Mouse (Mus musculus): ENCODE measurements around the gene Gfm2. TPM values are rescaled to one million over a fixed set of nuclear protein-coding genes. Genes with fewer than 3 reads are reported as not detected.

Gene Gfm2
- polyA plus RNA-seq, 1 experiment from 2014 or later, result 35.2 TPM

DNA sequence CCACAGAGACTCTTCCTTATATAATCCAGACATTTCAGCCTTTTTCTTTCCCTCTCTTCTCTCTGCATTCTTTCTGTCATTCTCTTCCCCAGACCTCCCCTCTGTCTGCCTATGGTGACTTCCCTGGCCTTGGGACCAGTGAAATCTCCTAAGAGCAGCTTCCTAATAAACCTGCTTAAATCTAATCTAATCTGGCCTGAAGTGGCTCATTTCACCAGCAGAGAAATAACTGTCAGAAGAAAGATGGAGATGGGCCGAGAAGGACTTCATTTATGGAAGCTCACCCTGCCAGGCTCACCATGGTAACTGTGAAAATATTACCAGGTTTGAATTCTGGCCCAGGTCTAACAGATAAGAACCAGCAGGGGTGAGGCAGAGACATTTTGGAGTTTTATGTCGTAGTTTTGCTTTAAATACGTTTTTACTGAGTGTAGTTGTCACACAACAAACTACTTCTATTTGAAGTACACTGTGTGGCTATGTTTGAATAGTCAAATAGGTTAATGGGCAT is 70.8 kb downstream of the Gfm2 start:
- H3K4me3 ChIP-seq (ENCODE audit: low read depth, low read length), result no peak overlapping the region
- no peak overlapping the region for H3K4me2 ChIP-seq (replicated peaks; ENCODE audit: low read depth, low read length)
- DNase-seq (ENCODE audit: low spot score) (no peak), ATAC-seq (ENCODE audit: low FRiP score) (no peak)
- no peaks in the 10 kb centered on the region for H3K27me3 ChIP-seq (ENCODE audit: control insufficient read depth, insufficient read depth, low read length)
- no peaks in the 10 kb centered on the region for H3K36me3 ChIP-seq (ENCODE audit: control insufficient read depth, insufficient read depth, low read length)
- no peak overlapping the region for H3K27ac ChIP-seq (ENCODE audit: low read depth, low read length)
- no peaks in the 10 kb centered on the region for H3K4me1 ChIP-seq (replicated peaks; ENCODE audit: control insufficient read depth, insufficient read depth, low read length)
- H3K9me3 ChIP-seq (ENCODE audit: control insufficient read depth, low read length), result no peaks in the 10 kb centered on the region
- 82% methylated on average over 3 of the region's 3 CpGs for WGBS
- H3K9ac ChIP-seq (ENCODE audit: low read depth, low read length), result no peak overlapping the region

DNA sequence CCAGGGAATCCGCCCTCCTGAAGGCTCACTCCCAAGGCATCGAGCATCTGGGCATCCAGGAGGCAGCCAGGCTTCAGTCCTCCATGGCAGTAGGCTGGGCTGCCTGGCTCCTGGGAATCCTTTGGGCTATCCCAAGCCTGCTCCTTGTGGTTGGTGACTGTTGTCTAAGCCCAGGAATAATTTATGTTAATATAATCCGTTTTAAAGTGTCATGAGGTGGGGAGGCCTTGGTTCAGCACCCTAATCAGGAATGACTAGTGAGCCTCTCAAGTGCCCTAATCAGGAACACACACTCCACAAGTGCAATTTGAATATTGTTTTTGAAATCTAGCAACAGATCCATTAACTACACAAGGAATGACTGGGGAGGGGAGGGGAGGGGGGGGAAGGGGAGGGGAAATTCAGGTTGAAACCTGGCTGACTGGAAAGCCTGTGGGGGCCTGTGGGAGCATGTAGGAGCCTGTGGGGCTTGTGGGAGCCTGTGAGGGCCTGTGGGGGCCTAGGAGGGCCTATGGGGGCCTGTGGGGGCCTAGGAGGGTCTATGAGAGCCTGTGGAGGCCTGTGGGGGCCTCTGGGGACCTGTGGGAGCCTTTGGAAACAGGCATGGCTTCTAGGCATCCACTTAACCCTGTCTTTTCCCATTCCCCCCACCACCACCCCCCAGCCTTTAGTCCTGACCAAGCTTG is 77.0 kb downstream of the Gfm2 start:
- no peaks in the 10 kb centered on the region for H3K36me3 ChIP-seq (ENCODE audit: control insufficient read depth, insufficient read depth, low read length)
- H3K4me3 ChIP-seq (ENCODE audit: low read depth, low read length), result no peak overlapping the region
- no peaks in the 10 kb centered on the region for H3K9me3 ChIP-seq (ENCODE audit: control insufficient read depth, low read length)
- DNase-seq (ENCODE audit: low spot score) (no peak), ATAC-seq (ENCODE audit: low FRiP score) (no peak)
- no peak overlapping the region for H3K27ac ChIP-seq (ENCODE audit: low read depth, low read length)
- H3K4me2 ChIP-seq (replicated peaks; ENCODE audit: low read depth, low read length), result no peak overlapping the region
- H3K27me3 ChIP-seq (ENCODE audit: control insufficient read depth, insufficient read depth, low read length), result no peaks in the 10 kb centered on the region
- H3K9ac ChIP-seq (ENCODE audit: low read depth, low read length), result no peak overlapping the region
- no peaks in the 10 kb centered on the region for H3K4me1 ChIP-seq (replicated peaks; ENCODE audit: control insufficient read depth, insufficient read depth, low read length)
- WGBS, result 65% methylated on average over 3 of the region's 3 CpGs

DNA sequence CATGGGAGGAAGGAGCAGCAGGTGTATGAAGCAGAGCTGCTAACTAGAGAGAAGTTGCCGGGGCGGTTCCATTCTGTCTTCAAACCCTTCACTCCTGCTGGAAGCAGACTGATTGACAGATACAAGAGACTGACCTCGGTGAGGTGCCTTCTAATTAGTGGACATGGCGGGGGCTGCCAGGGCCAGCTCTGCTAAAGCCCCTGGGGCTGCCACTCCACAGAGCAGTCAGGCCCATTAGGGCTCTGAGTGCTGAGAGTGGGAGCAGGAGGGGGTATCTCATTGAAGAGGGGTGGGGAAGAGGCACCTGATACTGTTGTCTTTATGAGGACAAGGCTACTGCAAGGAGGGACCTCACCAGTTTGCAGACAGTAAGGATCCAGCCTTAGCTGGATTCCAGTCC is 77.8 kb downstream of the Gfm2 start:
- Histone ChIP-seq H3K4me1 (replicated peaks; ENCODE audit: control insufficient read depth, insufficient read depth, low read length) (no peaks in the 10 kb centered on the region), H3K27ac (ENCODE audit: low read depth, low read length) (no peak overlapping the region; the same call in 1 of the 2 replicates), H3K4me2 (replicated peaks; ENCODE audit: low read depth, low read length) (no peak overlapping the region), H3K9ac (ENCODE audit: low read depth, low read length) (no peak overlapping the region), H3K4me3 (ENCODE audit: low read depth, low read length) (no peak overlapping the region), H3K27me3 (ENCODE audit: control insufficient read depth, insufficient read depth, low read length) (no peaks in the 10 kb centered on the region), H3K9me3 (ENCODE audit: control insufficient read depth, low read length) (no peaks in the 10 kb centered on the region), H3K36me3 (ENCODE audit: control insufficient read depth, insufficient read depth, low read length) (no peaks in the 10 kb centered on the region)
- peak; percentile 27; the same call in 1 of the 2 replicates for ATAC-seq (ENCODE audit: low FRiP score)
- no peak for DNase-seq (ENCODE audit: low spot score)
- 50% methylated on average over 4 of the region's 4 CpGs for WGBS

- Histone ChIP-seq H3K4me2 (replicated peaks; ENCODE audit: low read depth, low read length) (no peak overlapping the region), H3K27ac (ENCODE audit: low read depth, low read length) (no peak overlapping the region), H3K27me3 (ENCODE audit: control insufficient read depth, insufficient read depth, low read length) (no peaks in the 10 kb centered on the region), H3K9ac (ENCODE audit: low read depth, low read length) (no peak overlapping the region), H3K4me1 (replicated peaks; ENCODE audit: control insufficient read depth, insufficient read depth, low read length) (no peaks in the 10 kb centered on the region), H3K36me3 (ENCODE audit: control insufficient read depth, insufficient read depth, low read length) (no peaks in the 10 kb centered on the region), H3K9me3 (ENCODE audit: control insufficient read depth, low read length) (no peaks in the 10 kb centered on the region), H3K4me3 (ENCODE audit: low read depth, low read length) (no peak overlapping the region)
- ATAC-seq (ENCODE audit: low FRiP score), result no peak
- 86% methylated on average over 5 of the region's 5 CpGs for WGBS
- DNase-seq (ENCODE audit: low spot score), result no peak
These were observed 78.5 kb downstream of the Gfm2 start for GRCm38 (mm10) chr13:97216196-97216595.

DNA sequence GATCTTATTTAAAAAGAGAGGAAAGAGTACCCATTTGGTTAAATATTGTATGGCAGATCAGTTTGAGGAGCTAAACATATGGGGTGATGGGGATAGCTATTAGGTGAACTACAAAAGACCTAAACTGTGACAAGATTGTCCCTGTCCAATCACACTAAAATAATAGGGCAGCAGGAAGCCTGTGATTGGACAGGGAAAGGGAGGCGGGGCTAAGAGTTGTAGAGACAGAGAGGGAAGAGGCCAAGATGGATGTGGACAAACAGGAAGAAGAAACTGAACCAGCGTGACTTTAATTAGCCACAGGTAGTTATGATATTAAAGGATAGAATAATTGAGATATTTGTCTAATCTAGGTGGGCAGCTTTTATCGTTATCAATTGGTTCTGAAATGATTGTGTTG is 82.3 kb downstream of the Gfm2 start:
- H3K27ac ChIP-seq (ENCODE audit: low read depth, low read length), result no peak overlapping the region
- H3K36me3 ChIP-seq (ENCODE audit: control insufficient read depth, insufficient read depth, low read length), result no peaks in the 10 kb centered on the region
- no peak overlapping the region for H3K4me3 ChIP-seq (ENCODE audit: low read depth, low read length)
- no peaks in the 10 kb centered on the region for H3K4me1 ChIP-seq (replicated peaks; ENCODE audit: control insufficient read depth, insufficient read depth, low read length)
- DNase-seq (ENCODE audit: low spot score) (no peak), ATAC-seq (ENCODE audit: low FRiP score) (no peak)
- no peak overlapping the region for H3K4me2 ChIP-seq (replicated peaks; ENCODE audit: low read depth, low read length)
- H3K9me3 ChIP-seq (ENCODE audit: control insufficient read depth, low read length), result no peaks in the 10 kb centered on the region
- 97% methylated on average over 3 of the region's 3 CpGs for WGBS
- H3K27me3 ChIP-seq (ENCODE audit: control insufficient read depth, insufficient read depth, low read length), result no peaks in the 10 kb centered on the region
- H3K9ac ChIP-seq (ENCODE audit: low read depth, low read length), result no peak overlapping the region

GRCm38 (mm10) chr13:97223856-97224255 is 86.1 kb downstream of the Gfm2 start:
- ATAC-seq (ENCODE audit: low FRiP score) (no peak), DNase-seq (ENCODE audit: low spot score) (no peak)
- H3K36me3 ChIP-seq (ENCODE audit: control insufficient read depth, insufficient read depth, low read length), result no peaks in the 10 kb centered on the region
- H3K9ac ChIP-seq (ENCODE audit: low read depth, low read length), result no peak overlapping the region
- no peaks in the 10 kb centered on the region for H3K9me3 ChIP-seq (ENCODE audit: control insufficient read depth, low read length)
- H3K27ac ChIP-seq (ENCODE audit: low read depth, low read length), result no peak overlapping the region
- no peak overlapping the region for H3K4me2 ChIP-seq (replicated peaks; ENCODE audit: low read depth, low read length)
- 91% methylated on average over 8 of the region's 8 CpGs for WGBS
- H3K27me3 ChIP-seq (ENCODE audit: control insufficient read depth, insufficient read depth, low read length), result no peaks in the 10 kb centered on the region
- no peak overlapping the region for H3K4me3 ChIP-seq (ENCODE audit: low read depth, low read length)
- H3K4me1 ChIP-seq (replicated peaks; ENCODE audit: control insufficient read depth, insufficient read depth, low read length), result no peaks in the 10 kb centered on the region

GRCm38 (mm10) chr13:97224341-97224982 is 86.7 kb downstream of the Gfm2 start:
- Histone ChIP-seq H3K4me3 (ENCODE audit: low read depth, low read length) (no peak overlapping the region), H3K27me3 (ENCODE audit: control insufficient read depth, insufficient read depth, low read length) (no peaks in the 10 kb centered on the region), H3K9me3 (ENCODE audit: control insufficient read depth, low read length) (no peaks in the 10 kb centered on the region), H3K4me1 (replicated peaks; ENCODE audit: control insufficient read depth, insufficient read depth, low read length) (no peaks in the 10 kb centered on the region), H3K36me3 (ENCODE audit: control insufficient read depth, insufficient read depth, low read length) (no peaks in the 10 kb centered on the region), H3K9ac (ENCODE audit: low read depth, low read length) (no peak overlapping the region), H3K4me2 (replicated peaks; ENCODE audit: low read depth, low read length) (no peak overlapping the region), H3K27ac (ENCODE audit: low read depth, low read length) (no peak overlapping the region)
- 80% methylated on average over 10 of the region's 10 CpGs for WGBS
- no peak for DNase-seq (ENCODE audit: low spot score)
- ATAC-seq (ENCODE audit: low FRiP score), result no peak

GRCm38 (mm10) chr13:97225130-97225529 is 87.4 kb downstream of the Gfm2 start:
- no peak for DNase-seq (ENCODE audit: low spot score)
- ATAC-seq (ENCODE audit: low FRiP score), result no peak
- Histone ChIP-seq H3K27me3 (ENCODE audit: control insufficient read depth, insufficient read depth, low read length) (no peaks in the 10 kb centered on the region), H3K4me2 (replicated peaks; ENCODE audit: low read depth, low read length) (no peak overlapping the region), H3K4me1 (replicated peaks; ENCODE audit: control insufficient read depth, insufficient read depth, low read length) (no peaks in the 10 kb centered on the region), H3K4me3 (ENCODE audit: low read depth, low read length) (no peak overlapping the region), H3K36me3 (ENCODE audit: control insufficient read depth, insufficient read depth, low read length) (no peaks in the 10 kb centered on the region), H3K9me3 (ENCODE audit: control insufficient read depth, low read length) (no peaks in the 10 kb centered on the region), H3K27ac (ENCODE audit: low read depth, low read length) (no peak overlapping the region), H3K9ac (ENCODE audit: low read depth, low read length) (no peak overlapping the region)
- 71% methylated on average over 17 of the region's 17 CpGs for WGBS

GRCm38 (mm10) chr13:97227795-97228194 is 90.1 kb downstream of the Gfm2 start:
- Histone ChIP-seq H3K27ac (ENCODE audit: low read depth, low read length) (no peak overlapping the region), H3K9ac (ENCODE audit: low read depth, low read length) (no peak overlapping the region), H3K27me3 (ENCODE audit: control insufficient read depth, insufficient read depth, low read length) (no peaks in the 10 kb centered on the region), H3K9me3 (ENCODE audit: control insufficient read depth, low read length) (no peaks in the 10 kb centered on the region), H3K4me2 (replicated peaks; ENCODE audit: low read depth, low read length) (no peak overlapping the region), H3K36me3 (ENCODE audit: control insufficient read depth, insufficient read depth, low read length) (no peaks in the 10 kb centered on the region), H3K4me3 (ENCODE audit: low read depth, low read length) (no peak overlapping the region), H3K4me1 (replicated peaks; ENCODE audit: control insufficient read depth, insufficient read depth, low read length) (no peaks in the 10 kb centered on the region)
- ATAC-seq (ENCODE audit: low FRiP score) (no peak), DNase-seq (ENCODE audit: low spot score) (no peak)
- WGBS, result 92% methylated on average over 3 of the region's 3 CpGs

Measured in hindbrain, embryonic 11.5 days (tissue).